Mouse (Mus musculus): ENCODE results near the gene Hoxa13. TPM values are rescaled to one million over a fixed set of nuclear protein-coding genes. Genes with fewer than 3 reads are reported as not detected.

Gene Hoxa13
- total RNA-seq, 2 experiments from 2014 or later = not detected

DNA sequence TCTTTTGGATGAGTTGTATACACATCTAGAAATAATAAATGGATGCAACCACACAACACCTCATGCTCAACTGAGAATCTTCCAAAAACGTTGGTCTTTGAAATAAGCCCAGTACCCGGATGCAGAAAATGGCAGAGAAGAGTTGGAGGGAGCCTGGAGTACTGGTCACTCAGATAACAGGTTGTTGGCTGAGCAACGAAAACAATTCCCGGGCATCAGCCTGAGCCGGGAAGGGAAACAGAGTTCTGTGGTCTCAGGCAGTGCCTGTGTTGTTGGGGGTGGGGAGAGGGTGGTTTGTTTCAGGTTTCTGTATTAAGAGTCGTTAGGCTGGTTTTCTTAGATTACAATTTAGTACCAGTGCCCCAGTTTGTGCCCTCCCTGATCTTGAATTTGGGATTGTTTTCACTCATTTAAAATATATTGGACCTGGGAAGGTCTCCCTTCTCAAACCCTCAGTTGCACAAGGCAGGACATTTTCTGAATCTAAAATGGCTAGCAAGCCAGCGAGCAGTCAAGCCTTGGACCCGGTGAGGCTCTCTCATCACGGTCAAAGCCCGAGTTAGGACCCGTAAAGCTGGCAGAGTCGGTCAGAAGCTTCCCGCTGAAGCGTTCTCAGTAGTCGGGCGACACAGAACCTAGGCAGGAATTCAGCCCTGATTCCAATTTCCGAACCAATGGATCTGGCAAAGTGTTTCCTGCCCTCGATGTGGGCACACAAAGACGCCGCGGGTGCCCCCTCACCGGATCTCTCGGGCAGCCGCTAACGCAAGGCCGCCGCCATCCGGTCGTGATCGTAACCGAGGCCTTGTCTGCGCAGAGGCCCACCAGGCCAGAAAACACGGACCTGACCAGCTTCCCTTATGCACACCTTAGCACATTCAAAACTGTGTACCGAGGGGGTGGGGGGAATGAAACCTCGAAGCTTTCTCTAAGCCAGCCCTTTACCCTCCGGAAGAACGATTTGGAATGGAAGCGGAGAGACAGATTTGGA, 31.9 kb downstream of the Hoxa13 start:
- no peak for DNase-seq (ENCODE audit: low spot score in 2 of 2)
- intact Hi-C loops (cut with DNase I) = loop anchor here (10.0 kb wide), 1 partner anchor 1424 kb away; no protein-coding TSS in a partner anchor

GRCm38 (mm10) chr6:52227470-52228222, 33.0 kb downstream of the Hoxa13 start:
- intact Hi-C loops (cut with DNase I) = loop anchor here (10.0 kb wide), 1 partner anchor 1423 kb away; no protein-coding TSS in a partner anchor
- no peak for DNase-seq (ENCODE audit: low spot score in 2 of 2)

DNA sequence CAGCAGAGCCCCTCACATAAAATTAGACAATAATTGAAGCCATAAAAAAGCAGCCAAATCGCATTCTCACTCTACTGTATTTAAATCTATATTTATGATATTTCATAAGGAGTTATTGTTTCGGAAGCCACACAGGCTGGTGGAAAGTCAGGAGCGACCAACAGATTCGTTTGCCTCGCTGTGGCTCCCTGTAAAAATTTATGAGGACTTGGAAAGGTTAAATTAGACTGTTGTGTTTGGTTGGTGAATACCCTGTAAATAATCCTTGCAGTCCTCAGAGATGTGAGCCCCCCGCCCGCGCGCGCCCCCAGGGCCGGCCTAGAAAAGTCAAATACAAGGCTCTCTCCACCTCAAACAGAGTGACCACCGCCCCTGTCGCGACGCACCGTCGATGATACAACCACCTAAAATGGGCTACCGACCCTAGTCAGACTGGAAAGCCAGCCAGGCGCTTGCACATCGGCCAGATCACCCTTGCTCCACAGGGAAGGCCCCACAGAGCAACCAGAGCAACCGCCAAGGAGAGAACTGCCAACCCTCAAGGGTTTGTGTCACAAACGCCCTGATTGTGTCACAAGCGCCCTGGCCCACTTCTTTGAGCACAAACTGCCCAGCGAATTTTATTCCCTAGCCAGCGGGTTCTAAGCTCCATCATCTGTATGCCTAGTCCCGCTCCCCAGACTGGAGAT, 34.0 kb downstream of the Hoxa13 start:
- intact Hi-C loops (cut with DNase I) = loop anchor here (10.0 kb wide), 1 partner anchor 1422 kb away; no protein-coding TSS in a partner anchor
- no peak for DNase-seq (ENCODE audit: low spot score in 2 of 2)

DNA sequence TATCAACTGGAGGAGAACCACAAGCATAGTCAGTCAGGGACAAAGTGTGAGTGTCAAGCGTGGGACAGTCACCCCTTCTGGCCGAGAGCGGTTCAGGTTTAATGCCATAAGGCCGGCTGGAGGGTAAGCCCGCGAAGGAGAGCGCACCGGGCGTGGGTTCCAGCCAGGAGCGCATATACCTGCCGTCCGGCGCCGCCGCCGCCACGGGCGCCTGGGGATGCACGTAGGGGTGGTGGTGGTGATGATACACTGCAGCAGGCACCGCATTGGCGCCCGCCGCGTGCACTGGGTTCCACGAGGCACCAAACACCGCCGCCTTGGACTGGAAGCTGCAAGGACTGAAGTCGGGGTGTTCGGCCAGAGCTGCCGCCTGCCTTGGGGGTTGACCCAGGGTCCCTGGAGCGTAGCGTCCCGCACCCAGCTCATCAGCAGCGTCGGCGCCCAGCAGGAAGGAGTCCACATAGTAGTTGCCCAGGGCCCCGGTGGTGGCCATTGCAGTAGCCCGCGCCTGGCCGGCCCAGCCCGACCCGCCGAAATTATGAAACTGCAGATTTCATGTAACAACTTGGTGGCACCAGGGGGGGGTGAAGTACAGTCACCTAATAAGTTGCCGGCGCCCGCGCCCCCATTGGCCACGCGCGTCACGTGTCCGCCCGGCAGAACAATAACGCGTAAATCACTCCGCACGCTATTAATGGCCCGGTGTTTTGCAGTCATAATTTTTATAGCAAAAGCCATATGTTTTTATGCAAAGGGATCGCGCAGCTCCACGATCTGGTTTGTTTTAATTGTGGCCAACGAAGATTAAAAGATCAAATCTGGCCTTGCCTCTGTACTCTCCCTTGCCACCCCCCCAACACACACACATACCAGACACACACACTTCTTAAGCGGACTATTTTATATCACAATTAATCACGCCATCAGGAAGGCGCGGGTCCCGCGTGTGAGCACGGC, 34.8 kb downstream of the Hoxa13 start:
- DNase-seq (ENCODE audit: low spot score in 2 of 2) = no peak

DNA sequence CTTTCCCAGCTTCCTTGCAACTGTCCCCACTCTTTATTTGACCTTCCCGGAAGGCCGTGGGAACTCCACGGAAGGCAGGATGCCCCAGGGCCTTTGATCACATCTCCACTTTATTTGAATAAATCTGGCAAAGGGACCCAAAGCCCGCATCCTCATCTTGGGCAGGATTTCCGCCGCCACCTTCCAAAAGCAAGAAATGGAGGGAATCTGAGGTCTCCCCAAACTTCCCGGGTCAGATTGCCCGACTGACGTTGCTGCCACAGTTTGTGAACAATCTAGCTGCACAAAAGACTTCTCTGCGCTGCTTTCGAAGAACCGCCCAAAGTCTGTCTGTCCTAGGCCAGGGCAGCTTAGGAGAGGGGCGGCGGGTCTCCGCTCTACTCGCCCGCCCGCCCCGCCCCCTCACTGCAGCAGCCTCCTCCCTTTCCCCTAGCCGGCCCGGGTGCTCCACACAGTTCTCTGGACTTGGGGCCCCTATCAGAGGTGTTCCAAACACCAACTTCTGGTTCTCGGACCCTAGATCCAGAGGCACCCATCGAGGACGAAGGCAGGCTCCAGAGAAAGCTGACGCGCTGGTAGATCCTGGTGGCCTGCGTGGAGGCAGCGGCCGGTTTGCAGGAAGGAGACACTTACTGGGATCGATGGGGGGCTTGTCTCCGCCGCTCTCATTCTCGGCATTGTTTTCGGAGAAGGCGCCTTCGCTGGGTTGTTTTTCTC, 35.6 kb downstream of the Hoxa13 start:
- DNase-seq (ENCODE audit: low spot score in 2 of 2) = no peak
- intact Hi-C loops (cut with DNase I) = loop anchor here (5.0 to 10.0 kb wide), 3 partner anchors 353 to 1420 kb away; no protein-coding TSS in a partner anchor

More for the DNA sequence above, 34.8 kb downstream of the Hoxa13 start:
- intact Hi-C loops (cut with DNase I) = loop anchor here (10.0 kb wide), 1 partner anchor 1421 kb away; no protein-coding TSS in a partner anchor

GRCm38 (mm10) chr6:52223939-52224760, 36.5 kb downstream of the Hoxa13 start:
- no peak for DNase-seq (ENCODE audit: low spot score in 2 of 2)
- intact Hi-C loops (cut with DNase I) = loop anchor here (5.0 to 10.0 kb wide), 3 partner anchors 352 to 1419 kb away; no protein-coding TSS in a partner anchor

- intact Hi-C loops (cut with DNase I) = loop anchor here (5.0 to 10.0 kb wide), 3 partner anchors 350 to 1418 kb away; no protein-coding TSS in a partner anchor
- DNase-seq (ENCODE audit: low spot score in 2 of 2) = no peak
Measured at GRCm38 (mm10) chr6:52222729-52223128, 38.0 kb downstream of the Hoxa13 start.

GRCm38 (mm10) chr6:52221993-52222685, 38.5 kb downstream of the Hoxa13 start:
- no peak for DNase-seq (ENCODE audit: low spot score in 2 of 2)
- intact Hi-C loops (cut with DNase I) = loop anchor here (5.0 to 10.0 kb wide), 3 partner anchors 350 to 1417 kb away; no protein-coding TSS in a partner anchor

- intact Hi-C loops (cut with DNase I) = loop anchor here (5.0 to 10.0 kb wide), 3 partner anchors 349 to 1417 kb away; no protein-coding TSS in a partner anchor
- DNase-seq (ENCODE audit: low spot score in 2 of 2) = peak; percentile 70 to 84
Measured at GRCm38 (mm10) chr6:52221337-52221992, 39.2 kb downstream of the Hoxa13 start, which contains the start of gene Hoxa7. TSS of gene Hoxa7 (minus strand) at chr6:52221854.

GRCm38 (mm10) chr6:52220865-52221310, 39.8 kb downstream of the Hoxa13 start:
- intact Hi-C loops (cut with DNase I) = loop anchor here (5.0 to 10.0 kb wide), 3 partner anchors 349 to 1416 kb away; no protein-coding TSS in a partner anchor

DNA sequence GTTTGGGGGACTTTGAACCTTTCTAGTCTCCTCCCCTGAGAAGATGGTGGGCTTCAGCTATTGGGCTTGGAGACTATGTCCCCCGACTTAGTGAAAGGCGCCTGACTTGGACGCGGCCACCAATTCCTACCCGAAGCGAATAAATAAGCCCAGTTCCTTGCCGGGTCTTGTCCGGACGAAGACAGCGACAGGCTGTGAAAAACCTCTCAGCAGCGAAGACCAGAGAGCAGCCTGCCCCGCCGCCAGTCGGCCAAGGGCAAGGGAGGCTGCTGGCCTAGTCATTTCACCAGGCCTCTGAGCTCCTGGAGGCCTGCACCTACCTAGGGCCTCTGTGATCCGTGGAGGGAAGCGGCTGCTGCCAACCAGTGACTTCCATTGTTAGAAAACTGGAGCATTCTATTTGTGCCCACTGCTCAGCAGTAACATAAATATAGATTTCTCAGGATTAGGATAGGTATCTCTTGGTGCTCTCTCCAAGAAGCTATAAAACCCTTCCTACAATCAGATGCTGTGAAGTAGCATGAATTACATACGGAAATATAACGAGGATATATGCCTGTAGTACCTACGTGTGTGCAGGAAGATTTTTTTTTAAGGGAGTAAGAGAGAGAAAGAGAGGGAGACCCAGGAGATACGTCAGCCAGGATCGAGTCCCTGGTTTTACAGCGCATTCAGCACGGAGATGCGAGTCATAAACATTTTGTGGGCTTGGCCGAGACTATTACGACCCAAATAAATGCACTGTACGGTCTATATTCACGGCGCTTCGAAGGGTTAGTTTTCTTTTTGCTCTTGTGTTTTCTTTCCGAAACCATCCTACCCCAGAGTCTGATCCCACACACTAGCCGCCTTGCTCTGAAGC, 40.4 kb downstream of the Hoxa13 start:
- intact Hi-C loops (cut with DNase I) = loop anchor here (5.0 to 10.0 kb wide), 3 partner anchors 348 to 1415 kb away; no protein-coding TSS in a partner anchor
- DNase-seq (ENCODE audit: low spot score in 2 of 2) = no peak

More at GRCm38 (mm10) chr6:52220865-52221310, 39.8 kb downstream of the Hoxa13 start:
- no peak for DNase-seq (ENCODE audit: low spot score in 2 of 2)

GRCm38 (mm10) chr6:52219234-52219942, 41.3 kb downstream of the Hoxa13 start:
- intact Hi-C loops (cut with DNase I) = no loop called here
- DNase-seq (ENCODE audit: low spot score in 2 of 2) = no peak

DNA sequence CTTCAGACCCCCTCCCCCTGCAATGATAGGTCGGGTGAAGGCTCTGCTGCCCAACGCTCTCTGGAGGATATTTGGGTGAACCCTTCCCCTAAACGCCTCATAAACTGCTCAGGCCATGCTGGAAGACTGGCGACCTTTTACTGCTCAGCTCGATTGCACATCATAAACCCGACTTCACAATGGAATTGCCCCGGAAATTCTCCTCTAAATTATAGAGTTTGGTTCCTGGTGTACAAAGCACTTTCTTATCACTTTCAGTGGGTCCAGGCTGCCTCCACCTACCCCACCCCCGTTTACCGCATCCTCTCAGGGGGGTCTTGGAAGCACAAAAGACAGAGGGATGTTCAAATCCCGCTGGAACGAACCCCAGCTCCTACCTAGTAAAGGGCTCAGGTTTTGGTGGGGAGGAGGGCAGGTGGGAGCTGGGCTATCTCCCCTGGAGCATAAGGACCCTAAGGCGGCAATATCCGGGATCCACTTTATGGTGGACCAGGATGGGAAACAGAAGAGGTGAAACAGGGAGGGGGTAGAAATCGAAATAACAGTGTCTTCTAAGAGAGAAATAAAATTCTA, 42.0 kb downstream of the Hoxa13 start:
- DNase-seq (ENCODE audit: low spot score in 2 of 2) = no peak
- intact Hi-C loops (cut with DNase I) = no loop called here

Measured in left cerebral cortex, postnatal 14 days (tissue).